Mouse (Mus musculus) liver, adult 2 months (tissue): ENCODE data around the gene Slc34a2.

Experiments used
- CTCF ChIP-seq: fragments of 200-500 bp; IDR thresholded peaks from 2 replicates; pipeline ENCODE4 v1.5.1; 2011; ENCODE audit warnings: low read depth, low read length, control low read depth
- POLR2A ChIP-seq: fragments of 200-500 bp; IDR thresholded peaks from 2 replicates; pipeline ENCODE4 v1.6.1; 2011; ENCODE audit warnings: low read length, control low read depth; ENCODE audit not compliant: insufficient read depth; ENCODE audit errors: extremely low read depth

DNA sequence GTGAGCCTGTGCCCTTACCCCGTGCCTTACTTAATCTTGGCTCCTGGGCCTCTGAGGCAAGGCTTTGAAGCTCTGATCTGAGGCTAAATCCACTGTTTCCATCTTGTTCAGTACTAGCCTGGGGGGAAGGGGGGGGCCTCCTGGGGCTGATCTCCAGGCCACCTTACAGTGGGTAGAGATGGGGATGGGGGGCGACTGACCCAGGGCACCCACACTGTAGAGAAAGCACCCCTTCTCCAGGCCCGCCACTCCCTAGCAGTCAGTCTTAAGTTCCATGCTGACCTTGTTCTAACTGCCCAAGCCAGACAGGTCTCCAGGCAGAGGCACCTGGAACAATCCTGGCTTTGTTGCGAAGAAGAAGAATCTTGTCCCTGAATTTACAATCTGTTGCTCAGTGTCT lies 10.7 kb downstream of the Slc34a2 start:
- no peak for TF ChIP-seq CTCF
- no peak for TF ChIP-seq POLR2A
